Mouse (Mus musculus): ENCODE measurements around the gene Mst1. TPM values are rescaled to one million over a fixed set of nuclear protein-coding genes. Genes with fewer than 3 reads are reported as not detected.

The Mst1 gene
- polyA plus RNA-seq, 1 experiment = not detected

- 94% methylated on average over 5 of the region's 5 CpGs for WGBS
- Histone ChIP-seq H3K27ac (ENCODE audit: insufficient read depth, low read depth, low read length) (no peak overlapping the region), H3K4me1 (ENCODE audit: control insufficient read depth, insufficient read depth, low read length) (peaks cover 35% of the 10 kb centered on the region), H3K4me3 (ENCODE audit: insufficient read depth, low read depth, low read length) (no peak overlapping the region)
- TF ChIP-seq POLR2A (IDR thresholded peaks at IDR 0.05; ENCODE audit: insufficient read depth, low read depth, low read length) (no peak), CTCF (IDR thresholded peaks at IDR 0.05; ENCODE audit: insufficient read depth, low read depth, low read length) (no peak)
These were observed 51.3 kb downstream of the Mst1 start for GRCm38 (mm10) chr9:108131502-108131901.

DNA sequence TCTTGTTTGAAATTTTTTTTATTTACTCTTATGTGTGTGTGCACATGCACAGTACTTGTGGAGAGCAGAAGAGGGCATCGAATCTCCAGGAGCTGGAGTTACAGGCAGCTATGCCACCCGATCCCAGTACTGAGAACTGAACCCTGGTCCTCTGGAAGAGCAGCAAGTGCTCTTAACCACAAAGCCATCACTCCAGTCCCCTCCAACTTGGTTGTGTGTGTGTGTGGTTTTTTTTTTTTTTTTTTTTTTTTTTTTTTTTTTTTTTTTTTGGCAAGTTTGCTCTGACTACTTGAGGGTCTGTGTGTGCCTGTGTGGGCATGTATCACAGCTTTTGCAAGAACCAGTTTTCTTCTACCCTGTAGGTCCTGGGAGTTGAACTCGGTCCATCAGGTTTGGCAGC, 52.1 kb downstream of the Mst1 start:
- H3K4me3 ChIP-seq (ENCODE audit: insufficient read depth, low read depth, low read length) = no peak overlapping the region
- H3K4me1 ChIP-seq (ENCODE audit: control insufficient read depth, insufficient read depth, low read length) = peaks cover 40% of the 10 kb centered on the region
- no peak for TF ChIP-seq POLR2A (IDR thresholded peaks at IDR 0.05; ENCODE audit: insufficient read depth, low read depth, low read length)
- TF ChIP-seq CTCF (IDR thresholded peaks at IDR 0.05; ENCODE audit: insufficient read depth, low read depth, low read length) = no peak
- H3K27ac ChIP-seq (ENCODE audit: insufficient read depth, low read depth, low read length) = no peak overlapping the region
- 94% methylated on average over 3 of the region's 3 CpGs for WGBS

- 79% methylated on average over 1 of the region's 1 CpGs for WGBS
- TF ChIP-seq POLR2A (IDR thresholded peaks at IDR 0.05; ENCODE audit: insufficient read depth, low read depth, low read length) (no peak), CTCF (IDR thresholded peaks at IDR 0.05; ENCODE audit: insufficient read depth, low read depth, low read length) (no peak)
- H3K4me1 ChIP-seq (ENCODE audit: control insufficient read depth, insufficient read depth, low read length) = peaks cover 36% of the 10 kb centered on the region
- H3K27ac ChIP-seq (ENCODE audit: insufficient read depth, low read depth, low read length) = no peak overlapping the region
- H3K4me3 ChIP-seq (ENCODE audit: insufficient read depth, low read depth, low read length) = no peak overlapping the region
These were observed 53.2 kb downstream of the Mst1 start for GRCm38 (mm10) chr9:108133478-108133877.

Other genes with a start within 250 kb of the Mst1 start
- gene Rbm6, start 207.2 kb upstream of the Mst1 start, polyA plus RNA-seq (2012; ENCODE audit: insufficient read depth, insufficient read length, low replicate concordance, missing spikeins) = 246 and 345 TPM in 2 replicates
- gene Mon1a, start 192.3 kb upstream of the Mst1 start, polyA plus RNA-seq (2012; ENCODE audit: insufficient read depth, insufficient read length, low replicate concordance, missing spikeins) = not detected in 2 replicates
- gene Mst1r, start 173.6 kb upstream of the Mst1 start, polyA plus RNA-seq (2012; ENCODE audit: insufficient read depth, insufficient read length, low replicate concordance, missing spikeins) = not detected in 2 replicates
- gene Actl11, start 152.0 kb upstream of the Mst1 start, polyA plus RNA-seq (2012; ENCODE audit: insufficient read depth, insufficient read length, low replicate concordance, missing spikeins) = not detected in 2 replicates
- not detected in 2 replicates for gene Camkv, start 144.8 kb upstream of the Mst1 start, polyA plus RNA-seq (2012; ENCODE audit: insufficient read depth, insufficient read length, low replicate concordance, missing spikeins)
- gene Traip, start 130.3 kb upstream of the Mst1 start, polyA plus RNA-seq (2012; ENCODE audit: insufficient read depth, insufficient read length, low replicate concordance, missing spikeins) = not detected in 2 replicates
- gene Uba7, start 104.9 kb upstream of the Mst1 start, polyA plus RNA-seq (2012; ENCODE audit: insufficient read depth, insufficient read length, low replicate concordance, missing spikeins) = not detected in 2 replicates
- gene Gm20661, start 97.4 kb upstream of the Mst1 start, polyA plus RNA-seq (2012; ENCODE audit: insufficient read depth, insufficient read length, low replicate concordance, missing spikeins) = not detected in 2 replicates
- not detected in 2 replicates for gene Inka1, start 94.6 kb upstream of the Mst1 start, polyA plus RNA-seq (2012; ENCODE audit: insufficient read depth, insufficient read length, low replicate concordance, missing spikeins)
- not detected in 2 replicates for gene Cdhr4, start 87.9 kb upstream of the Mst1 start, polyA plus RNA-seq (2012; ENCODE audit: insufficient read depth, insufficient read length, low replicate concordance, missing spikeins)
- gene Gm20662, start 84.1 kb upstream of the Mst1 start, polyA plus RNA-seq (2012; ENCODE audit: insufficient read depth, insufficient read length, low replicate concordance, missing spikeins) = not detected in 2 replicates
- gene Ip6k1, start 77.9 kb upstream of the Mst1 start, polyA plus RNA-seq (2012; ENCODE audit: insufficient read depth, insufficient read length, low replicate concordance, missing spikeins) = 406 TPM in 1 of 2 replicates, not detected in the other
- gene Gmppb, start 31.2 kb upstream of the Mst1 start, polyA plus RNA-seq (2012; ENCODE audit: insufficient read depth, insufficient read length, low replicate concordance, missing spikeins) = not detected in 2 replicates
- not detected in 2 replicates for gene Amigo3, start 27.3 kb upstream of the Mst1 start, polyA plus RNA-seq (2012; ENCODE audit: insufficient read depth, insufficient read length, low replicate concordance, missing spikeins)
- gene Rnf123, start 2.9 kb downstream of the Mst1 start, polyA plus RNA-seq (2012; ENCODE audit: insufficient read depth, insufficient read length, low replicate concordance, missing spikeins) = not detected in 2 replicates
- not detected in 2 replicates for gene Apeh, start 14.2 kb downstream of the Mst1 start, polyA plus RNA-seq (2012; ENCODE audit: insufficient read depth, insufficient read length, low replicate concordance, missing spikeins)
- not detected in 2 replicates for gene Bsn, start 109.9 kb downstream of the Mst1 start, polyA plus RNA-seq (2012; ENCODE audit: insufficient read depth, insufficient read length, low replicate concordance, missing spikeins)
- gene Dag1, start 183.5 kb downstream of the Mst1 start, polyA plus RNA-seq (2012; ENCODE audit: insufficient read depth, insufficient read length, low replicate concordance, missing spikeins) = not detected in 2 replicates
- not detected in 2 replicates for gene Nicn1, start 210.0 kb downstream of the Mst1 start, polyA plus RNA-seq (2012; ENCODE audit: insufficient read depth, insufficient read length, low replicate concordance, missing spikeins)
- not detected in 2 replicates for gene Amt, start 216.4 kb downstream of the Mst1 start, polyA plus RNA-seq (2012; ENCODE audit: insufficient read depth, insufficient read length, low replicate concordance, missing spikeins)
- 187 and 421 TPM in 2 replicates for gene Rhoa, start 225.7 kb downstream of the Mst1 start, polyA plus RNA-seq (2012; ENCODE audit: insufficient read depth, insufficient read length, low replicate concordance, missing spikeins)
- gene Tcta, start 225.7 kb downstream of the Mst1 start, polyA plus RNA-seq (2012; ENCODE audit: insufficient read depth, insufficient read length, low replicate concordance, missing spikeins) = not detected in 2 replicates

Data from olfactory bulb, adult 2 months (tissue).